Comparison of ENCODE assay signal across 8 mouse cellular contexts in genomic region chr7:82868309-82869230, GRCm38 (mm10). TPM values are rescaled to one million over a fixed set of nuclear protein-coding genes. Genes with fewer than 3 reads are reported as not detected.
DNase-seq lines count a peak whose midpoint lies in the region; ATAC-seq and TF ChIP-seq lines count a peak whose summit lies in the region.

No protein-coding gene starts in this region.

- peak overlapping the region; percentile 100 for H3K27ac ChIP-seq in hindbrain, postnatal 0 days
- H3K27ac ChIP-seq in midbrain, embryonic 12.5 days (replicated peaks), result peak overlapping the region; percentile 99

- ATAC-seq in cerebellum, adult (ENCODE audit: insufficient number of reproducible peaks, low FRiP score, low TSS enrichment), result no peak
- ATAC-seq in hindbrain, postnatal 0 days, result no peak
- no peak for ATAC-seq in midbrain, embryonic 12.5 days (ENCODE audit: low FRiP score, low read depth)

- 0 out of 2 replicates have a peak, but pooled peaks cover 4% of the 10 kb centered on the region for H3K4me1 ChIP-seq in hindbrain, postnatal 0 days (ENCODE audit: insufficient read depth, low read length)
- peaks cover 30% of the 10 kb centered on the region for H3K4me1 ChIP-seq in midbrain, embryonic 12.5 days

- no peaks in the 10 kb centered on the region for H3K36me3 ChIP-seq in hindbrain, postnatal 0 days (ENCODE audit: insufficient read depth, low read length)
- H3K36me3 ChIP-seq in midbrain, embryonic 12.5 days, result peaks cover 27% of the 10 kb centered on the region

- peak overlapping the region; percentile 77 for H3K4me2 ChIP-seq in hindbrain, postnatal 0 days (ENCODE audit: low read depth, low read length)
- H3K4me2 ChIP-seq in midbrain, embryonic 12.5 days (replicated peaks), result peak overlapping the region; percentile 95

- H3K9me3 ChIP-seq in hindbrain, postnatal 0 days (ENCODE audit: low read length), result no peaks in the 10 kb centered on the region
- no peaks in the 10 kb centered on the region for H3K9me3 ChIP-seq in midbrain, embryonic 12.5 days

- H3K9ac ChIP-seq in hindbrain, postnatal 0 days (replicated peaks; ENCODE audit: low read length), result peak overlapping the region; percentile 93
- H3K9ac ChIP-seq in midbrain, embryonic 12.5 days (replicated peaks), result peak overlapping the region; percentile 100

- no peak for TF ChIP-seq CTCF in hindbrain, postnatal 0 days (IDR thresholded peaks at IDR 0.05; ENCODE audit: low read depth)

- peak overlapping the region; percentile 94 for H3K4me3 ChIP-seq in hindbrain, postnatal 0 days (ENCODE audit: low read length)
- H3K4me3 ChIP-seq in midbrain, embryonic 12.5 days, result peak overlapping the region; percentile 91

- DNase-seq in cerebellum, adult 11 months, result peak; percentile 35
- peak; percentile 56 for DNase-seq in cerebellum, adult 9-10 months
- DNase-seq in frontal cortex, postnatal 25 days (ENCODE audit: low spot score in 2 of 2), result peak; percentile 30 to 44
- DNase-seq in hindbrain, postnatal 0 days (ENCODE audit: low spot score), result peak; percentile 78
- peak; percentile 64 to 68 for DNase-seq in left cerebral cortex, postnatal 25 days (ENCODE audit: low spot score in 2 of 2)
- peak; percentile 9 to 33 for DNase-seq in spleen, postnatal 10 days (ENCODE audit: low spot score in 2 of 2)

- H3K27me3 ChIP-seq in hindbrain, postnatal 0 days (ENCODE audit: insufficient read depth, low read length), result no peaks in the 10 kb centered on the region
- no peaks in the 10 kb centered on the region for H3K27me3 ChIP-seq in midbrain, embryonic 12.5 days

- WGBS in hindbrain, postnatal 0 days, result under 1% methylated on average over 54 of the region's 56 CpGs
- under 1% methylated on average over 56 of the region's 56 CpGs for WGBS in midbrain, embryonic 12.5 days

- intact Hi-C loops in left cerebral cortex, postnatal 25 days (cut with DNase I), result no loop called here

RNA-seq across cellular contexts. Expression of gene Mex3b, which starts 1.4 kb away (rescaled TPM):
- 91.3 and 92.0 TPM in 2 replicates for total RNA-seq in hindbrain, postnatal 0 days (2014; rRNA removed)
- polyA plus RNA-seq in hindbrain, postnatal 0 days (2015; fragmentation: Nextera tagmentation; extraction: Ambion mirVana), result 14.1 and 15.8 TPM in 2 replicates
- 10 to 100 TPM; 23.3 to 29.2 TPM for total RNA-seq in left cerebral cortex, postnatal 25 days (2021)
- polyA plus RNA-seq in midbrain, embryonic 12.5 days (2016; fragmentation: Nextera tagmentation; extraction: Ambion mirVana), result 43.3 and 47.2 TPM in 2 replicates

Comparison
In these comparisons a context has a peak if more than half of its experiments do, and no peak if none do; other contexts are left out.
1. DNase-seq: peak in every context shown above with its lines; median percentile 78 in hindbrain, postnatal 0 days; 66 in left cerebral cortex, postnatal 25 days; 56 in cerebellum, adult 9-10 months; 37 in frontal cortex, postnatal 25 days; 35 in cerebellum, adult 11 months; 21 in spleen, postnatal 10 days.